Mouse (Mus musculus): ENCODE measurements around the gene Ncoa6. TPM values are rescaled to one million over a fixed set of nuclear protein-coding genes. Genes with fewer than 3 reads are reported as not detected.
A peak's percentile ranks its signal among the peaks of the same experiment; 100 is the strongest.

The Ncoa6 gene
- polyA plus RNA-seq, 1 experiment from 2014 or later = 34.8 TPM

- Histone ChIP-seq H3K36me3 (ENCODE audit: control insufficient read depth, insufficient read depth, low read length) (0 out of 2 replicates have a peak, but pooled peaks cover 2% of the 10 kb centered on the region), H3K4me1 (replicated peaks; ENCODE audit: control insufficient read depth, insufficient read depth, low read length) (no peaks in the 10 kb centered on the region), H3K27ac (ENCODE audit: low read depth, low read length) (no peak overlapping the region), H3K27me3 (ENCODE audit: control insufficient read depth, insufficient read depth, low read length) (no peaks in the 10 kb centered on the region), H3K9me3 (ENCODE audit: control insufficient read depth, low read length) (no peaks in the 10 kb centered on the region), H3K4me3 (ENCODE audit: low read depth, low read length) (no peak overlapping the region), H3K9ac (ENCODE audit: low read depth, low read length) (no peak overlapping the region), H3K4me2 (replicated peaks; ENCODE audit: low read depth, low read length) (no peak overlapping the region)
- WGBS = 71% methylated on average over 5 of the region's 5 CpGs
- DNase-seq (ENCODE audit: low spot score) (no peak), ATAC-seq (ENCODE audit: low FRiP score) (no peak)
Measured at GRCm38 (mm10) chr2:155394586-155394985, 79.1 kb downstream of the Ncoa6 start.

GRCm38 (mm10) chr2:155388573-155388972 is 85.1 kb downstream of the Ncoa6 start:
- H3K4me3 ChIP-seq (ENCODE audit: low read depth, low read length) = no peak overlapping the region
- ATAC-seq (ENCODE audit: low FRiP score) = no peak
- no peaks in the 10 kb centered on the region for H3K9me3 ChIP-seq (ENCODE audit: control insufficient read depth, low read length)
- no peak for DNase-seq (ENCODE audit: low spot score)
- WGBS = 92% methylated on average over 2 of the region's 2 CpGs
- 0 out of 2 replicates have a peak, but pooled peaks cover 3% of the 10 kb centered on the region for H3K36me3 ChIP-seq (ENCODE audit: control insufficient read depth, insufficient read depth, low read length)
- no peak overlapping the region for H3K27ac ChIP-seq (ENCODE audit: low read depth, low read length)
- no peak overlapping the region for H3K4me2 ChIP-seq (replicated peaks; ENCODE audit: low read depth, low read length)
- no peak overlapping the region for H3K9ac ChIP-seq (ENCODE audit: low read depth, low read length)
- H3K27me3 ChIP-seq (ENCODE audit: control insufficient read depth, insufficient read depth, low read length) = no peaks in the 10 kb centered on the region
- H3K4me1 ChIP-seq (replicated peaks; ENCODE audit: control insufficient read depth, insufficient read depth, low read length) = peaks cover 8% of the 10 kb centered on the region

GRCm38 (mm10) chr2:155387052-155387451 is 86.6 kb downstream of the Ncoa6 start:
- 67% methylated on average over 4 of the region's 4 CpGs for WGBS
- Histone ChIP-seq H3K4me3 (ENCODE audit: low read depth, low read length) (no peak overlapping the region), H3K9ac (ENCODE audit: low read depth, low read length) (no peak overlapping the region)

DNA sequence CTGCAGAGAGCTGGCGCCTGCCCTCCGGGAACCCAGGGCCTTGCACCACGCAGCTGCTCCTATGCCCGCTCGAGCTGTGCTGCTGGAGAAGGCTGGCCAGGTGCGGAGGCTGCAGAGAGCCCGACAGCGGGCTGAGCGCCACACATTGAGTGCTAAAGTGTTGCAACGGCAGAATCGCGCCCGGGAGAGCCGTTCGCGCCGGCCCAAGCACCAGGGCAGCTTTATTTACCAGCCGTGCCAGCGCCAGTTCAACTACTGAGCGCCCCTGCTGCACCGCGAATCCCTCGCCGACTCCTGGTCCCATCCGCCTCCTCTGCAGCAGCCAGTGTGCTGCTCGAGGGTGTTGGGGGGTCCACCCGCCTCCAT is 87.2 kb downstream of the Ncoa6 start:
- DNase-seq (ENCODE audit: low spot score) = peak; percentile 13
- no peak overlapping the region for H3K27ac ChIP-seq (ENCODE audit: low read depth, low read length)

More at GRCm38 (mm10) chr2:155387052-155387451, 86.6 kb downstream of the Ncoa6 start:
- 0 out of 2 replicates have a peak, but pooled peaks cover 3% of the 10 kb centered on the region for H3K36me3 ChIP-seq (ENCODE audit: control insufficient read depth, insufficient read depth, low read length)
- H3K27ac ChIP-seq (ENCODE audit: low read depth, low read length) = no peak overlapping the region
- DNase-seq (ENCODE audit: low spot score) (peak; percentile 14), ATAC-seq (ENCODE audit: low FRiP score) (no peak)
- no peaks in the 10 kb centered on the region for H3K9me3 ChIP-seq (ENCODE audit: control insufficient read depth, low read length)
- H3K27me3 ChIP-seq (ENCODE audit: control insufficient read depth, insufficient read depth, low read length) = no peaks in the 10 kb centered on the region
- H3K4me1 ChIP-seq (replicated peaks; ENCODE audit: control insufficient read depth, insufficient read depth, low read length) = peaks cover 10% of the 10 kb centered on the region
- H3K4me2 ChIP-seq (replicated peaks; ENCODE audit: low read depth, low read length) = no peak overlapping the region

GRCm38 (mm10) chr2:155385731-155386533 is 87.8 kb downstream of the Ncoa6 start:
- ATAC-seq (ENCODE audit: low FRiP score) (no peak), DNase-seq (ENCODE audit: low spot score) (peak; percentile 35)
- H3K36me3 ChIP-seq (ENCODE audit: control insufficient read depth, insufficient read depth, low read length) = 0 out of 2 replicates have a peak, but pooled peaks cover 3% of the 10 kb centered on the region
- H3K4me1 ChIP-seq (replicated peaks; ENCODE audit: control insufficient read depth, insufficient read depth, low read length) = peaks cover 10% of the 10 kb centered on the region
- 0 out of 2 replicates have a peak overlapping the region, but pooled peaks have one; percentile 15 for H3K9ac ChIP-seq (ENCODE audit: low read depth, low read length)
- H3K9me3 ChIP-seq (ENCODE audit: control insufficient read depth, low read length) = no peaks in the 10 kb centered on the region
- no peaks in the 10 kb centered on the region for H3K27me3 ChIP-seq (ENCODE audit: control insufficient read depth, insufficient read depth, low read length)
- no peak overlapping the region for H3K4me2 ChIP-seq (replicated peaks; ENCODE audit: low read depth, low read length)
- whole genome bisulfite sequencing = 44% methylated on average over 18 of the region's 18 CpGs
- no peak overlapping the region for H3K27ac ChIP-seq (ENCODE audit: low read depth, low read length)
- H3K4me3 ChIP-seq (ENCODE audit: low read depth, low read length) = no peak overlapping the region

More for the DNA sequence above, 87.2 kb downstream of the Ncoa6 start:
- Histone ChIP-seq H3K36me3 (ENCODE audit: control insufficient read depth, insufficient read depth, low read length) (0 out of 2 replicates have a peak, but pooled peaks cover 3% of the 10 kb centered on the region), H3K9me3 (ENCODE audit: control insufficient read depth, low read length) (no peaks in the 10 kb centered on the region), H3K4me3 (ENCODE audit: low read depth, low read length) (no peak overlapping the region), H3K4me1 (replicated peaks; ENCODE audit: control insufficient read depth, insufficient read depth, low read length) (peaks cover 10% of the 10 kb centered on the region), H3K4me2 (replicated peaks; ENCODE audit: low read depth, low read length) (no peak overlapping the region), H3K27me3 (ENCODE audit: control insufficient read depth, insufficient read depth, low read length) (no peaks in the 10 kb centered on the region), H3K9ac (ENCODE audit: low read depth, low read length) (0 out of 2 replicates have a peak overlapping the region, but pooled peaks have one; percentile 3)
- no peak for ATAC-seq (ENCODE audit: low FRiP score)
- 11% methylated on average over 27 of the region's 27 CpGs for WGBS

DNA sequence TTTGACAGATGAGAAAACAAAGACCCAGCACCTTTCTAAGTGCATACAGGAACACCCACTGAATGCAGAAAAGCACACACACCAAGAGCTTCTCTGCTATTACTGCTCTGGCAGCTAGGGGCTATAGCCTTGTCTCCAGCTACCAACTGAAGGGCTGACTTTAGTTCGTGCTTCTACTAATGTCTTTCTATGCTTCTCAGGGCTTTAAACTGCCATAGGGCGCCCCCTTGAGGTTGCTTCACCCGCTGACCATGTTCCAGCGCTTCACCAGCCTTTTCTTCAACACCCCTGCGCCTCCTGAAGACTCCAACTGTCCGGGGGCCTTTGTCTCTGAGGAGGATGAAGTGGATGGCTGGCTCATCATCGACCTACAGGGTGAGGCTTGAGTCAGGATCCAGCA is 88.6 kb downstream of the Ncoa6 start:
- H3K4me3 ChIP-seq (ENCODE audit: low read depth, low read length) = no peak overlapping the region
- DNase-seq (ENCODE audit: low spot score) = peak; percentile 83
- no peak for ATAC-seq (ENCODE audit: low FRiP score)
- no peaks in the 10 kb centered on the region; the same call in 1 of the 2 replicates for H3K27me3 ChIP-seq (ENCODE audit: control insufficient read depth, insufficient read depth, low read length)
- peaks cover 12% of the 10 kb centered on the region for H3K4me1 ChIP-seq (replicated peaks; ENCODE audit: control insufficient read depth, insufficient read depth, low read length)
- no peak overlapping the region for H3K4me2 ChIP-seq (replicated peaks; ENCODE audit: low read depth, low read length)
- no peaks in the 10 kb centered on the region for H3K9me3 ChIP-seq (ENCODE audit: control insufficient read depth, low read length)
- 0 out of 2 replicates have a peak, but pooled peaks cover 3% of the 10 kb centered on the region for H3K36me3 ChIP-seq (ENCODE audit: control insufficient read depth, insufficient read depth, low read length)
- no peak overlapping the region for H3K27ac ChIP-seq (ENCODE audit: low read depth, low read length)
- no peak overlapping the region for H3K9ac ChIP-seq (ENCODE audit: low read depth, low read length)
- WGBS = 23% methylated on average over 7 of the region's 7 CpGs

GRCm38 (mm10) chr2:155382791-155383438 is 90.8 kb downstream of the Ncoa6 start:
- ATAC-seq (ENCODE audit: low FRiP score) (no peak), DNase-seq (ENCODE audit: low spot score) (no peak)
- Histone ChIP-seq H3K27ac (ENCODE audit: low read depth, low read length) (no peak overlapping the region), H3K4me3 (ENCODE audit: low read depth, low read length) (peak overlapping the region; percentile 81), H3K4me1 (replicated peaks; ENCODE audit: control insufficient read depth, insufficient read depth, low read length) (peaks cover 12% of the 10 kb centered on the region), H3K36me3 (ENCODE audit: control insufficient read depth, insufficient read depth, low read length) (no peaks in the 10 kb centered on the region), H3K27me3 (ENCODE audit: control insufficient read depth, insufficient read depth, low read length) (peaks cover 2% of the 10 kb centered on the region; the same call in 1 of the 2 replicates), H3K4me2 (replicated peaks; ENCODE audit: low read depth, low read length) (peak overlapping the region; percentile 60), H3K9me3 (ENCODE audit: control insufficient read depth, low read length) (no peaks in the 10 kb centered on the region), H3K9ac (ENCODE audit: low read depth, low read length) (peak overlapping the region; percentile 95)
- 91% methylated on average over 2 of the region's 2 CpGs for WGBS

- Histone ChIP-seq H3K9me3 (ENCODE audit: control insufficient read depth, low read length) (no peaks in the 10 kb centered on the region), H3K4me2 (replicated peaks; ENCODE audit: low read depth, low read length) (peak overlapping the region; percentile 60), H3K9ac (ENCODE audit: low read depth, low read length) (peak overlapping the region; percentile 95), H3K4me3 (ENCODE audit: low read depth, low read length) (peak overlapping the region; percentile 81), H3K4me1 (replicated peaks; ENCODE audit: control insufficient read depth, insufficient read depth, low read length) (peaks cover 12% of the 10 kb centered on the region), H3K27ac (ENCODE audit: low read depth, low read length) (peak overlapping the region; percentile 97), H3K27me3 (ENCODE audit: control insufficient read depth, insufficient read depth, low read length) (peaks cover 2% of the 10 kb centered on the region; the same call in 1 of the 2 replicates), H3K36me3 (ENCODE audit: control insufficient read depth, insufficient read depth, low read length) (no peaks in the 10 kb centered on the region)
- DNase-seq (ENCODE audit: low spot score) (no peak), ATAC-seq (ENCODE audit: low FRiP score) (peak; percentile 22; the same call in 1 of the 2 replicates)
- 24% methylated on average over 6 of the region's 6 CpGs for WGBS
Measured at GRCm38 (mm10) chr2:155382332-155382700, 91.4 kb downstream of the Ncoa6 start.
